Mouse (Mus musculus): ENCODE measurements around the gene Med31. TPM values are rescaled to one million over a fixed set of nuclear protein-coding genes. Genes with fewer than 3 reads are reported as not detected.
A peak's percentile ranks its signal among the peaks of the same experiment; 100 is the strongest.

Med31 gene
- total RNA-seq (2021), result 1 to 10 TPM; 7.2 to 8.2 TPM
- long read RNA-seq, experiment 1, transcript Med31-201 (4 exons, 1,161 nt), result major isoform, 9 of 10 reads
- long read RNA-seq, experiment 1, partial matches to known transcripts, result 0 of 10 reads
- long read RNA-seq, experiment 1, other reads (novel, unspliced or antisense), result 0 of 10 reads
- long read RNA-seq, experiment 2, transcript Med31-201 (4 exons, 1,161 nt), result major isoform, 12 of 13 reads
- long read RNA-seq, experiment 2, partial matches to known transcripts, result 1 of 13 reads
- long read RNA-seq, experiment 2, other reads (novel, unspliced or antisense), result 0 of 13 reads

- TF ChIP-seq CTCF (IDR thresholded peaks at IDR 0.05), result no peak
- DNase-seq, result peak; percentile 89
- Histone ChIP-seq H3K4me3 (peak within 1 kb of the TSS; percentile 83), H3K27ac (peak within 1 kb of the TSS; percentile 97)
- intact Hi-C loops (cut with DNase I), result no loop called here
Measured at GRCm38 (mm10) chr11:72215410-72215797, at the start of gene Med31. Gene Med31 (minus strand): TSS chr11:72215592.

- DNase-seq, result no peak
- no peak for TF ChIP-seq CTCF (IDR thresholded peaks at IDR 0.05)
- intact Hi-C loops (cut with DNase I), result no loop called here
- H3K27ac ChIP-seq, result no peak overlapping the region
- no peak overlapping the region for H3K4me3 ChIP-seq
Measured at GRCm38 (mm10) chr11:72256441-72256840, 41.0 kb upstream of the Med31 start.

- intact Hi-C loops (cut with DNase I), result no loop called here
- H3K27ac ChIP-seq, result no peak overlapping the region
- no peak overlapping the region for H3K4me3 ChIP-seq
- TF ChIP-seq CTCF (IDR thresholded peaks at IDR 0.05), result no peak
- no peak for DNase-seq
Measured at GRCm38 (mm10) chr11:72255629-72256028, 40.2 kb upstream of the Med31 start.

- H3K27ac ChIP-seq, result no peak overlapping the region
- TF ChIP-seq CTCF (IDR thresholded peaks at IDR 0.05), result no peak
- H3K4me3 ChIP-seq, result no peak overlapping the region
- no peak for DNase-seq
- intact Hi-C loops (cut with DNase I), result no loop called here
Measured at GRCm38 (mm10) chr11:72245196-72245753, 29.9 kb upstream of the Med31 start.

- DNase-seq, result no peak
- no peak overlapping the region for H3K27ac ChIP-seq
- no peak overlapping the region for H3K4me3 ChIP-seq
- intact Hi-C loops (cut with DNase I), result no loop called here
- no peak for TF ChIP-seq CTCF (IDR thresholded peaks at IDR 0.05)
Measured at GRCm38 (mm10) chr11:72240062-72240860, 24.9 kb upstream of the Med31 start.

GRCm38 (mm10) chr11:72234013-72234412 is 18.6 kb upstream of the Med31 start:
- intact Hi-C loops (cut with DNase I), result no loop called here
- Histone ChIP-seq H3K4me3 (no peak overlapping the region), H3K27ac (no peak overlapping the region)
- DNase-seq, result peak; percentile 66
- TF ChIP-seq CTCF (IDR thresholded peaks at IDR 0.05), result no peak

- no peak for DNase-seq
- no peak overlapping the region for H3K27ac ChIP-seq
- intact Hi-C loops (cut with DNase I), result no loop called here
- no peak overlapping the region for H3K4me3 ChIP-seq
- TF ChIP-seq CTCF (IDR thresholded peaks at IDR 0.05), result no peak
Measured at GRCm38 (mm10) chr11:72232991-72233390, 17.6 kb upstream of the Med31 start.

GRCm38 (mm10) chr11:72232068-72232467 is 16.7 kb upstream of the Med31 start:
- DNase-seq, result no peak
- no peak overlapping the region for H3K4me3 ChIP-seq
- no peak for TF ChIP-seq CTCF (IDR thresholded peaks at IDR 0.05)
- no peak overlapping the region for H3K27ac ChIP-seq
- intact Hi-C loops (cut with DNase I), result no loop called here

- no peak for TF ChIP-seq CTCF (IDR thresholded peaks at IDR 0.05)
- intact Hi-C loops (cut with DNase I), result loop anchor here (5.0 kb wide), 1 partner anchor 334 kb away; no protein-coding TSS in a partner anchor
- DNase-seq, result no peak
- no peak overlapping the region for H3K4me3 ChIP-seq
- H3K27ac ChIP-seq, result no peak overlapping the region
Measured at GRCm38 (mm10) chr11:72228513-72228912, 13.1 kb upstream of the Med31 start.

GRCm38 (mm10) chr11:72226901-72227300 is 11.5 kb upstream of the Med31 start:
- intact Hi-C loops (cut with DNase I), result loop anchor here (5.0 kb wide), 1 partner anchor 335 kb away; no protein-coding TSS in a partner anchor
- Histone ChIP-seq H3K4me3 (no peak overlapping the region), H3K27ac (no peak overlapping the region)
- no peak for TF ChIP-seq CTCF (IDR thresholded peaks at IDR 0.05)
- no peak for DNase-seq

GRCm38 (mm10) chr11:72226020-72226791 is 10.8 kb upstream of the Med31 start:
- no peak for TF ChIP-seq CTCF (IDR thresholded peaks at IDR 0.05)
- intact Hi-C loops (cut with DNase I), result loop anchor here (5.0 kb wide), 1 partner anchor 336 kb away; no protein-coding TSS in a partner anchor
- Histone ChIP-seq H3K27ac (no peak overlapping the region), H3K4me3 (no peak overlapping the region)
- DNase-seq, result no peak

- peak; percentile 97; the same call in 1 of the 2 replicates for TF ChIP-seq CTCF (IDR thresholded peaks at IDR 0.05)
- Histone ChIP-seq H3K4me3 (no peak overlapping the region), H3K27ac (no peak overlapping the region)
- peak; percentile 79 for DNase-seq
- intact Hi-C loops (cut with DNase I), result loop anchor here (2.0 to 5.0 kb wide), 5 partner anchors 42 to 337 kb away; partner anchors contain the start of gene Slc13a5
Measured at GRCm38 (mm10) chr11:72224865-72225264, 9.5 kb upstream of the Med31 start.
